Mouse (Mus musculus) left cerebral cortex, adult 9 months (tissue): ENCODE data around the gene Mcm8.

ENCODE experiments used
- DNase-seq, 2 experiments: peaks; one replicate each; pipeline ENCODE4 v3.0.0; 2022; ENCODE audit warnings: low spot score in 2 of 2

Mcm8 gene

GRCm38 (mm10) chr2:132815608-132816314 is at the start of gene Mcm8, which contains the start of gene Trmt6:
Gene Mcm8, plus strand, starts transcription at chr2:132816141.
Gene Trmt6, minus strand, starts transcription at chr2:132816055.
- peak; percentile 77 to 90 for DNase-seq

GRCm38 (mm10) chr2:132770822-132771221 is 45.1 kb upstream of the Mcm8 start:
- no peak for DNase-seq

DNA sequence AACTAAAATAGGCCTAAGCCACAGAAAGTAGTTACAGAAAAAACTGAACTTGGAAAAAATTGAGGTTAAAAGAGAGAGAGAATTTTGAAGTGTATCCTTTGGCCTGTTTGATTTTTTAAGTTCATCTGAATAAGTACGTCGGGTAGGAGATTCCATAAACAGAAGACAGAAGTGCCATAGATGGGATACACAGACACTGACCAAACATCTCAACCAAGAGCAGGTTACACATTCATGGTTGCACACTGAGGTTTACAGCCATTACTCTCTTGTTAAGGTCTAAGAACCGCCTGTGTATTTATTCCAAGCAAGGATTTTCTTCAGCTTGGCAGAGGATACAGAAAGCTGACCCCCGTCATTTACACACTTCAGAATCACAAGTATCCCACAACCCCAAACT is 35.0 kb upstream of the Mcm8 start, which contains the start of gene Chgb:
Gene Chgb, plus strand, starts transcription at position 301 of the 400 bp plus-strand sequence.
- DNase-seq: no peak

- DNase-seq: peak; percentile 62 to 83
Observed at GRCm38 (mm10) chr2:132781439-132782068, 34.4 kb upstream of the Mcm8 start.

DNA sequence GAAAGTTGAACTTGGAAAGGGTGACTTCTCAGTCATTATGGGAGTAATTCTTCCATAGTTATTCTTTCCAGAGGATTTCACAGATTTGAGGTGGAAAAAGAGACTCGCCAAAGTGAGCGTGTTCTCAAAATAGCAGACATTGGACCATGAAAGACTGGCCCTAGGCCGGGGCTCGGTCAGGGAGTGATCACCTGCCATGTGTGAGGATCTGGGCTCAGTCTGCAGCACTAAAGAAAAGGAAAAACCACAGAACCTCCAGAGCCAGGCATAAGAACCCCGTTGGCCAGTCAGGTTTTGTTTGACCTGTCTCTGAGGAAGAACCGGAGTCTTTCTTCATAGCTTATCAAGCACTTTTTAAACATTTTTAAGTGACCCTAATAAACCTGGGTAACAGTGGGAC is 31.9 kb upstream of the Mcm8 start:
- DNase-seq: no peak

DNA sequence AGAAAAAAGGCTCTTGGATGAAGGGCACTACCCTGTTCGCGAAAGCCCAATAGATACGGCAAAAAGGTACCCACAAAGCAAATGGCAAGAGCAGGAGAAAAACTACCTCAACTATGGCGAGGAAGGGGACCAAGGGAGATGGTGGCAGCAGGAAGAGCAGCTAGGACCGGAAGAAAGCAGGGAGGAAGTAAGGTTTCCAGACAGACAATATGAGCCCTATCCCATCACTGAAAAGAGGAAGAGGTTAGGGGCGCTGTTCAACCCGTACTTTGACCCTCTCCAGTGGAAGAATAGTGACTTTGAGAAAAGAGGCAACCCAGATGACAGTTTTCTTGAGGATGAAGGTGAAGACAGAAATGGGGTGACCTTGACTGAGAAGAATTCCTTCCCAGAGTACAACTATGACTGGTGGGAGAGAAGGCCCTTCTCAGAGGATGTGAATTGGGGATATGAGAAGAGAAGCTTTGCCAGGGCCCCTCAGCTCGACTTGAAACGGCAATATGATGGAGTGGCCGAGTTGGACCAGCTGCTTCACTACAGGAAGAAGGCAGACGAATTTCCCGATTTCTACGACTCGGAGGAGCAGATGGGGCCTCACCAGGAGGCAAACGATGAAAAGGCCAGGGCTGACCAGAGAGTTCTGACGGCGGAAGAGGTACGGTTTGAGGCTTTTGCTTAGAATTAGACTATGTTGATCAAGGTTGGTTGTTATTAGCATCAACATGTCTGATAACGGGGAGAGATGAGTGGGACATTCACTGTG is 22.3 kb upstream of the Mcm8 start:
- DNase-seq: no peak

- DNase-seq: no peak
Observed at GRCm38 (mm10) chr2:132794204-132794586, 21.7 kb upstream of the Mcm8 start.

DNA sequence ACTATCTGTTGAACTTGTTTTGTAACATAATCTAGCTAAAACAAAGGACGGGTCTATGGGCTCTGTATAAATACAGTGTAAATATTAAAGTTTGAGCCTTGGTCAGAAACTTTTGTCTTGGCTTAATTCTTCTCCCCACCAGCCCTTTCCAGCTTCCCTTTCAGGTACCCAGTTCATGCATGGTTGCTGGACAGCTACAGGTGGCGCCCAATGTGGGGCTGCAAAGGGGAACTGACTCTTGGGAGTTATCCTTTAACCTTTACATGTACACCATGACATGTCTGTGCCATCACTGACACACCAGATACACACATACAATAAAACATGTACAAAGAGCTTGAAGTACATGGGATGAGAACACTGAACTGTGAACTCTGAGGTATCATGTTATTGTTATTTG is 13.0 kb upstream of the Mcm8 start:
- DNase-seq: no peak

GRCm38 (mm10) chr2:132841071-132841470 is 25.1 kb downstream of the Mcm8 start:
- no peak for DNase-seq

GRCm38 (mm10) chr2:132846407-132847358 is 30.7 kb downstream of the Mcm8 start, which contains the start of gene Crls1:
Gene Crls1, plus strand, starts transcription at chr2:132846666.
- peak; percentile 86 to 98 for DNase-seq

DNA sequence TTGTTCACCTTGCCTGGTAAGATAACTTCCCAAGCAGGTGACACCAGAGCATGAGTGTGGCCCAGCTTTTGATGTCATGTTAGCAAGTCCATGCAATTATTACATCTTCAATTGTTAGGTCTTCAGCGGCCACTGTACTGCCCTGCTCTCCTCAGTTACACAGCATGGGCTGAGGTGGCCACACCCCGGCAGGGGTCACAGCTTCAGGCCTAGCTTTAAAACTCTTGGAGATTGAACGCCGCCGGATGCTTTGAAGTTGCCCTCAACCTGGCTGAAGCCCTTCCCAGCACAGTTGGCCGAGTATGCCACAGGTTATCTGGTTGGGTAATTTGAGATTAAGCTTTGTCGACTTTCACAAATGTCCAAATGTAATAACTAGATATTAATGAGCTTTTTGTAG is 31.6 kb downstream of the Mcm8 start:
- no peak for DNase-seq

GRCm38 (mm10) chr2:132848361-132848760 is 32.4 kb downstream of the Mcm8 start:
- no peak for DNase-seq

DNA sequence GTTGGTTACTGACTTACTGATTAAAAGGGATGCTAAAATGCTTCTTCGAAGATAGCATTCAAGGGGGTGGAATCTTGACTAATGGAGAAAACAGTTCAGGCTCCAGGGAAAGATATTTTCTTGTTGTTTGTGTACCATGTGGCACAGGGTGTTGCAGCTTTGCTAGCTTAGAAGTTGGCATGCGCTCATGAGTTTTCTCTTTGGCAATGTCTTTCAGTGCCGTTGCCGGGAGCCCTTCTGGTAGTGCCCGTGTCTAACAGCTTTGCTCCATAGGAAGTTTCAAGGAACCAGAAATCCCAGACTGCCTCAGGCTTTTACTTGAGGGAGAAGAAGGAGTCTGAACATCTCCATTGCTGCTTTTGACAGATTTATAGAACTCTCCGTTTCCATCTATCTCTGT is 33.2 kb downstream of the Mcm8 start:
- DNase-seq: no peak

GRCm38 (mm10) chr2:132853051-132853450 is 37.1 kb downstream of the Mcm8 start:
- no peak for DNase-seq

DNA sequence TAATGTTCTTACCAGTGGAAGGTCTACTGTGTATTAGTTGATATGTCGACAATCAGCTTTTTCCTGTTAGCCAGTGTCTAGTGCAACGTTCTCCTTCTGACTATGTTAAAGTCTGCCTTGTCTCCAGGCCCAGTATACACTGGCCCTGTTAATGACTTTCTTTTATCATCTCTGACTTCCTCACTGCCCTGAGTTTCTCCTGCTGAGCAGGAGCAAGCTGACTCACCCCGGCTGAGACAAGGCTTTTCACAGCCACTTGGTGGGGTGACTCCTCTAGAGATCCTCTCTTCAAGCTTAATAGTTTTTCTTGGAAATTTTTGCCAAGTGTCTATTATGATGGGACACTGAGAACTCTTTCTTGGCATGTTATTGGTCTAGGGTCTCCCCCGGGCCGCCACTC is 40.4 kb downstream of the Mcm8 start:
- DNase-seq: no peak

- no peak for DNase-seq
Observed at GRCm38 (mm10) chr2:132860435-132860834, 44.5 kb downstream of the Mcm8 start.

DNA sequence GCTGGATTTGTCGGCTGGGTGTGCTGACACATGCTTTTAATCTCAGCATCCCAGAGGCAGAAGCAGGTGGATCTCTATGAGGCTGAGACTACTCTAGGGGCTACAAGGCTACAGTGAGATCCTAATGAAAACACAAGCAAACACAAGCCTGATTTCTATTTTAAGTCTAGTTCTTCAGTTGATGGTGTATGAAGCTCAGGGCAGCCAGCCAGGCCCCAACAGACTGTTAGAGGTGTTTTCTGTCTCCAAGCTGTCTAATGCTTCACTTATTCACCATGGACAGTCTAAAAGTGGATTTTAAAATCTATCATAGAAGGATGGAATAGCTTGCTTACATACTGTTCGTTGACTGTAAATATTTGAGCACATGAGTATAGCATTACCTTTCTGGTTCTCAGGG is 45.5 kb downstream of the Mcm8 start:
- no peak for DNase-seq

DNA sequence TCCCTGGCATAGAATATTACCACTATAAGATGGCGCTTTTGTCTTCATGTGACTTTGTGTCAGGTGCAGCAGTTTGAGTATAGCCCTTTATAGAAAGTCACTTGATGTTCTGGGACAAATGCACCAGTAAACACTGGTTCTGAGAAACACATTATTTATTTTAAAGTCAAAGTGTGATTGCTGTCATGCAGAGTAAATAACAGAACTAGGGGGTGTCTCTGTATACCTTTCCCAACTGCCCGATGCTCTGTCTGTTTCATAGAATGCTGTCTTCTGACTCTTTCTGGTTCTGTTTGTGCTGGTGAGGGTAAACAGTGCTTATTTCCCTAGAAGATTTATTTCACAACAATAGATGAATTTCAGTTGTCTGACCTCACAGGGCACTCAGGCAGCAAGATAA is 47.4 kb downstream of the Mcm8 start:
- no peak for DNase-seq

DNA sequence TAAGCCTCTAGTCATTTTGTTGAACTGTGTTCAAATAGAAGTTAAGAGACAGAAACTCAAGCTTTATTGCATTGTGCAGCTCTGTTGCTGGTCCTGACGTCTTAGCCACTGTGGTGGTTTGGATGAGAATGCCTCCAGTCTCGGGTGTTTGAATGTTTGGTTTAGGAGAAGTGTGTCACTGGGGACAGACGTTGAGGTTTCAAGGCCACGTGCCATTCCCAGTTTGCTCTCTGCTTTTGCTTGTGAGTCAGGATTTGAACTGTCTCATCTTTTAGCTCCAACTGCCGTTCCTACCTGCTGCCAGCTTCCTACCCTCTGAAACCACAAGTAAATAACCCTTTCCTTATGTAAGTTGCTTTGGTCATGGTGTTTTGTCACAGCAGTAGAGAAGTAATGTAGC is 51.6 kb downstream of the Mcm8 start:
- no peak for DNase-seq

DNA sequence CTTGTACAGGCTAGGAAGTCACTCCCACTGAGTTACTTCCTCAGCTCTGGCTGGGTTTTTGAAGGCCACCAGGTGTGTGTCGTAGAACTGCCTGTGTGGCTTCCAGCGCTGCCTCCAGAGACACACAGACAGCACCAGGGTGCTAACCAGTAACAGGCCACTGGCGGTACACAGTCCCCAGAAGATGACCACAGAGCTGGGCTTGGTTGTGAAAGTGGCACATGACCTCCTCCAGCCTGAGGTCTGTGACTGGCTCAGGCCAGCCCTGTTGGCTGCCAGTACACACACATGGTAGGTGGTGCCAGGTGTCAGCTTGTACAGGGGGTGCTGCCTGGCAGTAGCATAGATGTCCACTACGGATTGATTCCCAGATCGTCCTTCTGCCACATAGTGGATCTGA is 53.7 kb downstream of the Mcm8 start:
- DNase-seq: no peak

- DNase-seq: no peak
Observed at GRCm38 (mm10) chr2:132870286-132870685, 54.3 kb downstream of the Mcm8 start.

DNA sequence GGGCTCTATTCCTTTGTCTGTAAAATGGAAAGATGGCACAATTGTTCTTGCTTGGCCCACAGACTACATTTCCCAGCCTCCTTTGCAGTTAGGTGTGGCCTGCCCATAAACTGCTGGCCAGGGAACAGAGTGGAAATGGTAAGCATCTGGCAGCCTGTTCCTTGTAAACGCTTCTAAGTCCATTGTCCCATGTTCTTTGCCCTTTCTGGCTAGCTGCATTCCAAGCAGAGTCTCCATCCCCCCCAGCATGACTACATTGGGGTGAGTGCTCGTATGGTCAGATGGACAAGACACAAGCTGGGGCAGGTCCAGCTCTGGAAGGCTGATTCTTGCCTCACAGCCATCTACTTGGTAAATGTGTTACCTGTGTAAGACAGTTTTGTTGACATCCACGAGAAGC is 55.7 kb downstream of the Mcm8 start:
- DNase-seq: no peak
